Mouse (Mus musculus): ENCODE data around the gene Marveld2. TPM values are rescaled to one million over a fixed set of nuclear protein-coding genes. Genes with fewer than 3 reads are reported as not detected.

Marveld2 gene
- total RNA-seq (2021): under 1 TPM; 0.42 to 0.50 TPM
- long read RNA-seq, experiment 1: 0 reads
- long read RNA-seq, experiment 2, partial matches to known transcripts: 0 of 1 reads
- long read RNA-seq, experiment 2, other reads (novel, unspliced or antisense): 0 of 1 reads

DNA sequence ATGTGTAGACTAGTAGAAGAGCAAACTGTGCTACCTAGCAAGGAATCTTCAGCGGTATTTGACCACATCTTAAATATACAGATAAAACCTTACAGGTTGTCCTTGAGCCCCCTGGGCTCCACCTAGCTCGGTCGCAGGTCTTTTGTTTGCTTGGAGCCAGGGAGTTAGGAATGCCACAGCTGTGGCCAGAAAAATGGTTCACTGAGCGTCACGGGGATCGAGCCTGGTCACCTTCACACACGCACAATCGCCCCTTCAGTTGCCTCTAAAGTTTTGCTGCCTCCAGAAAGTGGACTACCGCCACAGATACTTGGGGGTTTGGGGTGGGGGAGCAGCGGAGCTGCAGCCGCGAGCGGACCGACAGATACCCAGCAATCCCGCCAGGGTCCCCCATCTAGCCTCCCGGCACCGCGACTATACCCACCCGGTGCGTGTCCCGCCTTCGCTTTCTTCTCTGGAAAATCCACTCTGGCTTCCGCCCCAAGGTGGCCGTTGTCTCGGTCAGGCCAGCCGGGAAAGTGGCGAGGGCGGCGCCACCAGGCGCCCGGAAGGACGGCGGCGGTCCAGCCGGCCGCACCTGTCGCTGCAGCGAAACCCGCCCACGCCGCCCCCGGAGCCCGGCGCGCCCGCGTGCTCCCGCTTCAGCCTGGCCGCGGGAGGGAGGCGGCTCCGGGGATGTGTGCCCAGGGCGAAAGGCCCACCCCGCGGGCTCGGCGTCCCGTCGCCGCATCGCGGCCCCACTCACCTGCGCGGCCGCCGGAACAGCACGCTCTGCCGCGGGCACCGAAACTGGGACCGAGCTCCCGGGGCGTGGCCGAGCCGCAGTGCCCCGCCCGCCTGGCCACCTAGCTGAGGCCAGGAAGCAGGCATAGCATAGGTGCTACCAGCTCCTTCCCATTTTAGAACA is at the start of gene Marveld2:
TSS of gene Marveld2 (minus strand) at position 791 of the 907 bp plus-strand sequence.
- DNase-seq (ENCODE audit: low spot score in 2 of 2): peak; percentile 35 to 44

DNA sequence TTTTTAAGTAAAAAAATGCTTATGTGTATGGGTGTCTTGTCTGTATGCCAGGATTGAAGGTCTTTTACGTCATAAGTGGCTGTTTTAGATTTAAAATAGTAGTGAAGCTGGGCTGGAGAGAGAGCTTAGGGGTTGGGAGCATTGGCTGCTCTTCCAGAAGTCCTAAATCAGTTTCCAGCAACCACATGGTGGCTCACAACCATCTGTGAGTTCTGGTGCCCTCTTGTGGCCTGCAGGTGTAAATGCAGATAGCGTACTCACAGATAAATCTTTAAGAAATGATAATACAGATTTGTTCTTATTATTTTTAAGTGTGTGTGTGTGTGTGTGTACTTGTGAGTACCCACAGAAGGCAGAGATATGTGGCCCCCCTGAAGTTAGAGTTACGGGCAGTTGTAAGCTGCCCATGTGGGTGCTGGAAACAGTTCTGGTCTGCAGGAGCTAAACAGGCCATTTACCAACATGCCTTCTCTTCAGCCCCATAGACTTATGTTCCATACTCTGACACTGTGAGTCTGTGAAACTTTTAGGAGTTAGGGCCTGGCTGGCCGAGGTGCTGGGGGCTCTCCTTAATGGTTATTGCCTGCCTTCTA is 43.2 kb upstream of the Marveld2 start:
- DNase-seq (ENCODE audit: low spot score in 2 of 2): peak; percentile 29 to 46

DNA sequence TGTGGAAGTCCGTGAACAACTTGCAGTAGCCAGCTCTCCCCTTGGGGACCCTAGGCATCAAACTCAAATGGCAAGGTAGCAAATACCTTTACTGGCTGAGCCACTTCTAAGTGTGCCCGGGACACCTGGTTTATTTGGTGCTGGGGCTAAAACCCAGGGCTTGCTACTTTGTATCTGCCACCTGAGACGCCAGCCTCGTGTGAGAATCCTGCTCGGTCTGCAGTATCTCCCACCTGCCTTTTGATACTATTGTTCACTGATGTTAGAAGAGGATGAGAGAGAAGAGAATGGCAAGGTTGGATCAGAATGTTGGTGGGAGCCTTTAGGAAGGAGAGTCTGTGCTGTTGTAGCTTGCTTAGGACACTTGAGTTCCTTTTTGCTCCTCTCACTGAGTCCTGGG is 41.3 kb upstream of the Marveld2 start:
- DNase-seq (ENCODE audit: low spot score in 2 of 2): no peak

DNA sequence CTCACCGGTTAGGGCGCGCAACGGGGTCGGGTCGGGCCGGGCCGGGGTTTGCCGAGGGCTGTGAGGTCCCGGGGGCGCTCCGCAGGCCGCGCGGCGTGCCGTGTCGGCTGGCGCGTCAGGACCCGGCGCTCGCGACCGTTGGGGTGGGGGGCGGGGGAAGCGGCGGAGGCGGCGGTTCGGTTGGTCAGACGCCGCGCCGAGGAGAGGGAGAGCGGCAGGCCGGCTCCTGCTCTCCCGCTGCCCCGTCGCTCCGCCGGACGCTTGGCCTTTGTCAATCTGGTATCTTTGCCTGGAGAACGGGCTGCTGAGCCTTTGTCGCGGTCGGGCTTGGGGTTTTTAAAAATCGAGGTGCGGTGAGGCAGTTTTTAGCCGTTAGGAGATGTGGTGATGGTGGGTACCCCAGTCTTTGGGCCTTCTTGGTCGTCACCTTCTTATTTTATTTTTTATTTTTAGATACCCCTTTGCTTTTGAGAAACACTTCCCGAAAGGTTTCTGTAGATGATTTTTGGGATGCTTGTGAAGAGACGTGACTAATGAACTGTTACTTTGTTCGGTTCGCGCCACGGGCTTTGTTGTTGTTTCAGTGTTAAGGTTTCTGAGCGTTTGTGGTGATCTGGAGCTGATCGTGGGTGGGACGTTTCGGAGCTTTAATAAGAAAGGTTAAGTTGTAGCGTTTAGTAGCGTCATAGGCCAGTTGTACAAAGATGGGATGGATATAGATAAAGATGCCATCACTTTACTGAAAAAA is 34.8 kb upstream of the Marveld2 start, which contains the start of gene Taf9:
TSS of gene Taf9 (plus strand) at position 141 of the 748 bp plus-strand sequence.
- no peak for DNase-seq (ENCODE audit: low spot score in 2 of 2)

DNA sequence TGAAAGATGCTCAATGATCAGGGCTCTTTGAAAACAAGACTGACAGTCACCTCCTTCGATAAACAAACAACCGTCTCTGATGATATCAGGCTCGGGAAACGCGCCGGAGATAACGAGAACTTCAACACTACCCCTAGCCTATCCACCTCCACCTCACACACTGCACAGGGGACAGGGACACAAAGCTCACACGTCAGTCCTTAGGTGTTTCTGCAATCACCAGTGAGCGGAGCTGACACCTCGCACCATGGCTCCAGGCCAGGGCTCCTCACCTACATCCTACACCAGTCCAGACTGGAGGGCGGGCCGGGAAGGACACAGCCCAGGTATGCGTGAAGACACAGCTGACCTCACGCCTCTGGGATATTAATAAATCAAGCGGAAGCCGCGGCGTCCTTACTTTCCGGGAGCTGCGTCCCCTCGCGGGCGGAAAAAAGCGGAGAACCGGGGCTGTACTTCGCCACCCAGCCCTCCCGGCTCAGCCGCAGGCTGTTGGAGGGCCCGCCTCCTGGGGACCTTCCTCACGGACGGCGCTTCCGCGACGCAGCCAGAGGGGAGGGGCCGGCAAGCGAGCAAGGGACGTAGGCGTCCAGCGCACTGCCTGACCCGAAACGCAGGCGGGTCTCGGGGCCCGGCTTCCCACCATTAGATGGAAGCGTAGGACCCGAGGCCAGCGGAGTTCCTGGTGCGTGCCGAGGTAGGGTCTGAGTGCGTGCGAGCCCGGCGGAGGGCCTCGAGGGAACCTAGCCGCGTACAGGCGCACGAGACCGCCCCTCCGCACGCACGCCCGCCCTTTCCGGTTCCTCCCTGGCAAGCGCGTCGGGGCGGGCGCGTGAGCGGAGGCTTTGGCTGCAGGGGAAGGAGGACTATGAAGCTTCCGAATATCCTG is 34.0 kb upstream of the Marveld2 start, which contains the start of the genes Ak6 and Rad17:
TSS of gene Ak6 (plus strand) at position 430 of the 889 bp plus-strand sequence.
TSS of gene Rad17 (minus strand) at position 502 of the 889 bp plus-strand sequence.
- DNase-seq (ENCODE audit: low spot score in 2 of 2): peak; percentile 98

DNA sequence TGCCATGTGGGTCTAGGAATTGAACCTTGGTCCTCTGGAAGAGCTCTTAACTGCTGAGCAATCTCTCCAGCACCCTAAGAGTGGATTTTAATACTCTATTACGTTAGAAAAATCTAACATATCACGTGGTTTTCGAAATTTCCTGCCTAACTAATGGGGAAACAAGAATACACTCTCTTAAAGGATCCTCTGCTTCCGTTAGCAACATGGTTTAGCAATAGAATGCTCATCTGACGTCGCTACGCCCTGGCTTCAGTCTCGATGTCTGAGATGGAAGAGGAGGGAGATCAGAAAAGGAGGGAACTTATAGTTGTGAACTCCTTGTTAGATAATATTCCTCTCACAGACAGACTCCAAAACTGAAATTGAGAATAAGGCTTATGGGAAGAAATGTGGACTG is 31.5 kb upstream of the Marveld2 start:
- no peak for DNase-seq (ENCODE audit: low spot score in 2 of 2)

DNA sequence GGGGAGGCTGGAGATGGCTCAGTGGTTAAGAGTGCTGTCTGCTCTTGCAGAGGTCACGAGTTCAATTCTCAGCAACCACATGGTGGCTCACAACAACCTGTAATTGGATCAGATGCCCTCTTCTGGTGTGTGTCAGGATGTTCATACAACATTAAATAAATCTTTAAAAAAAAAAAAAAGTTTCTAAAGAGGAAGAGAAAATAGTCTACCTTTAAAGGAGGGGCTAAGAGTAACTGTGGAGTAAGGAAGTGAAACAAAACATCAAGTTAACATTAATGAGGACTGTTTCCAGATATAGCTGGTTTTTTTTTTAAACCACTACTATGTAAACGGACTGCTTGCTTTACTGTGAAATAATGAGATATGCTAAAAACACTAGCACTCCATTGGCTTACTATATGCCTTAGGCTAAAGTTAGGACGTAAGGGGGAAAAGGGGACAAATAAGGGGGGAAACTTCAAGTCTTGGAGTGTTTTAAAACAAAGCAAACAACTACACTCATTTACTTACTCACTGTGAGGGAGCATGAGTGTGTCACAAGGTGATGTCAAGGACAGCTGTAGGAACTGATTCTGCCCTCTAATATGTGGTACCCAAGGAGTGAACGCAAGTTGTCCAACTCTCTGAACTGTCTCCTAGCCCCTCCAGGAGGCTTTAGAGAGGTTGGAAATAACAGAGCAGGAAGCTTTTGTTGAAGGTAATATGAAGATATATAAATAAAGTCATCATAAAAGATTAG is 25.9 kb upstream of the Marveld2 start:
- DNase-seq (ENCODE audit: low spot score in 2 of 2): no peak

DNA sequence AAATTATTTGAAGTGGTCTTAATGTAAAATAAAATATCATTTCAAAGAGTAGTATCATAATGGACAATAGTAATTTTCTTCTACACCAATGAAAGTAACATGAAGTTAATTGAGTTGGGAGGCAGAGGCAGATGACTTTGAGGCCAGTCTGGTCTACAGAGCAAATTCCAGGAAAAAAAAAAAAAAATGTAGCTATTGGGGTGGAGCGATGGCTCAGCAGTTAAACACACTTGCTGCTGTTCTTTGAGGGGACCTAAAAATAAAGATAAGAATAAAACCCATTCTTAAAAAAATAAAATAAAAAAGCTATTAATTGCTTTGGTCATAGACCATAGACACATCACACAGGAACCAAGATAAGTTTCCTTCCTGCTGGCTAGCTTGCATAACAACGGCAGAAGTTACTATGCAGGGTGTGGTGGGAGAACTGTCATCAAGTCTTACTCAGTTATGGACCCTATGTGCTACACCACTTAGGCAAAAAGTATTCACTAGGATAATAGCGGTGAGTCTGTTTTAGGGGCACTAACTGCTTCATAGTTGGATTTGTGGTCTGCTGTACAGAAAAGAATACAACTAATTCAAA is 17.4 kb upstream of the Marveld2 start:
- DNase-seq (ENCODE audit: low spot score in 2 of 2): no peak

DNA sequence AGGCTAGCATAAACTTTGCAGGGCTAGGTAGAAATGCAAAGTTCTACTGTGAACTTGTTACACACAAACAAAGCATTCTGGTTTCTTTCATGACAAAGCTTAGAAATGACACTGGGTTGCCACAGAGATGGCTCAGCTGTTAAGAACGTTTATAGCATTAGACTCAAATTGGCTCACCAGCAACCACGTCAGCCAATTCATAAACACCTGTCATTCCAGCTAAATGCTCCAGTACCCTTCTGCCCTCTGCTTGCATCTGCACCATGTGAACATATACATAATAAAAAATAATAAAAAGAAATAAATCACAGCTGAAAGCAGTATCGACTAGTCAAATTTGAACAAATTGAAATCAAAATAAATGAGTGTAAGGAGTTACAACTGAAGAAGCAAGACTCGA is 5.5 kb upstream of the Marveld2 start:
- DNase-seq (ENCODE audit: low spot score in 2 of 2): no peak

DNA sequence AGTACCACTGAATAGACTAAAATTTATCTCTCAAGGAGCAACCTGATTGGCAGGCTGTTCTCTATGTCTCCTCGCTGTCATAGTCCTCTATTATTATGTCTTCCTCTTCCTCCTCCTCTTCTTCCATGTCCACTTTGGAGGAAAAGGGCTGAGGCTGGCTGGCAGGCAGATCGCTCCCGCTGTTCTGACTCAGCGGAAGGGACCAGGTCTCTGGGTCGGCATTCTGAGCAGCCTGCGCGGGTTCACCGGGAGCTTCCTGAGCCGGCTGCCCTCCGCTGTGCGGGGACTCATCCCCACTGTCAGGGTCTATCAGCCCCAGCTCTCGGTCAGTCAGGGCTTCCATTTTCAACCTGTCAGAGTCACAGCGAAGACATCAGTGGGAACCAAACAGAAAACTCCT is 812 bp upstream of the Marveld2 start:
- DNase-seq (ENCODE audit: low spot score in 2 of 2): no peak

DNA sequence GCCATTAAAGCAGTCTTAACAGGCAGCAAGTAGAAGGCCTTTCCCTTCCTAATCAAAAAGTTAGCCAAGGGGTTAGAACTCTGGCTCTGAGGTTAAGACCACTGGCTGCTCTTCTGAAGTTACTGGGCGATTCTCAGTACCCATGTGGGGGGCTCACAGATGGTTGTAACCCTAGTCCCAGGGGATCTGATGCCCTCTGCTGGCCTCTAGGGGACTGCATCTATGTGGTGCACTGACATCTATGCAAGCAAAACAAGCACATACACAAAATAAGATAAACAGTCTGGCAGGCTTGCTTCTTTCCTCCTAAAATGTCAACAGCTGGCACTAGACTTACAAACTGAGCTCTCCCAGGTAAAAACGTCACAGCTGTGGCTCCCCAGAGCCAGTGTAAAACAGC is 3.9 kb downstream of the Marveld2 start:
- DNase-seq (ENCODE audit: low spot score in 2 of 2): no peak

DNA sequence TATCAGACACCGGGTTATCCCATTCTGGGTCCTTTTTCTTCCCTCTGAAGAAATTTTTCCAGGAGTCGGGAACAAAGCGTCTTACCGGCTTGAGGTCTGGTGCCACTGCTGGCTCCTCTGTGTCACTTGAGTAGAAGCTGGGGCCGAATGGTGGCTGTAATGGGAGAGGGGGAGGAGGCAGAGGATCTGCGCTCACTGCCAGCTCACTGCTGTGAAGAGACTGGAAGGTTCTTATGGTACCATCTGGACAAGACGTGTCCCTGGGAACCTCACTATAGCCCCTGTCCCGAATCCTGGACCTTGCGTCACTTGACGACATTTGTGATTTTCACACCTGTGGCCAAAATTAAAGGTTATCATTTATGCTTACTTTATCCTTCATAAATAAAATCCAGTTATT is 4.5 kb downstream of the Marveld2 start:
- no peak for DNase-seq (ENCODE audit: low spot score in 2 of 2)

DNA sequence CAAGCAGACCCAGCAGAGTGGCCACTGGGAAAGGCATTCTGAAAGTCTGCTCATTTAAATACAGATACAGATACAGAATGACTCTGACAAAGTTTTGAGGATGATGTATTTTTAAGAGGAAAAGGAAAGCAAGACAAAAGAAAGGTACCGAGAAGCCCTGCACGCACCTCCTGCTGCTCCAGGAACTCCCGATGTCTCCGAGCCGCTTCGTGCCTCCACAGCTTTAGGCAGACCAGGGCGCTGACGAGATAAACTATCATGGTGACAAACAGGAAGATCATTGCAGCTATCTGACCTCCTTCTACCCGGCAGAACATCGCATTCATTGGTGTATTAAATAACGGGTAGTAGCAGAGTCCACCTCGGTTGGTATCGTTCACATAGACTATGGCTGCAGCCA is 5.5 kb downstream of the Marveld2 start:
- DNase-seq (ENCODE audit: low spot score in 2 of 2): no peak

DNA sequence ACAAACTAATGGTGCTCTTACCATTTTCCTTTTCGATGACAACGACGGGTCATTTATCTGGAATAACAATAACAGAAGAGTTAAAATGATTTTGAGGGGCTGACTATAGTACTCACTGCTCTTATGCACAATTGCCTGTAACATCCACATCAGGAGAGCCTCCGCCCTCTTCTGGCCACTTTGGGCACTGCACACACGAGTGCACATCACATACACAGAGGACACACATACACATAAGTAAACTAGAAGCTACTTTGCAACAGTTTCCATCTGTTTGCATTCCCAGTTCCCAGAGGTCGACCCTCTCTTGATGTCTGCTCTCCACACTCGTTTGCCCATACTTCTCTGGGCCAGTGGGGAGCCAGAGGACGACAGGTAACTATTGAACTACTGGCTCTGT is 9.0 kb downstream of the Marveld2 start:
- DNase-seq (ENCODE audit: low spot score in 2 of 2): no peak

DNA sequence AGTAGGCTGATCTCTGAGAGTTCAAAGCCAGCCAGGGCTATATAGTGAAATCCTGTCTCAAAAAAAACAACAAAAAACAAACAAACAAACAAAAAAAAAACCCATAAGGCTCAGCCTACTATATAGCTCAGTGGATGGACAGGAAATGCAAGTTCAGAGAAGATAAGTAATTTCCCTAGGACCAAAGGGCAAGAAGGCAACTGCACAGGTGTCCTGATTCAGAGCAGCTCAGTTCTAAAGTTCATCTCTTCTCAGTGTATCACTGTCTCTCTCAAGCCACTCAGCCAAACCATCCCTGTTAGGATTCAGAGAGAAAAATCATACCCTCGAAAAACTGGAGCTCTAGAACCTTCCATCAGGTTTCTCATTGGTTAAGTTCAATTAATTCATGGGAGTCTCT is 10.9 kb downstream of the Marveld2 start:
- DNase-seq (ENCODE audit: low spot score in 2 of 2): no peak

DNA sequence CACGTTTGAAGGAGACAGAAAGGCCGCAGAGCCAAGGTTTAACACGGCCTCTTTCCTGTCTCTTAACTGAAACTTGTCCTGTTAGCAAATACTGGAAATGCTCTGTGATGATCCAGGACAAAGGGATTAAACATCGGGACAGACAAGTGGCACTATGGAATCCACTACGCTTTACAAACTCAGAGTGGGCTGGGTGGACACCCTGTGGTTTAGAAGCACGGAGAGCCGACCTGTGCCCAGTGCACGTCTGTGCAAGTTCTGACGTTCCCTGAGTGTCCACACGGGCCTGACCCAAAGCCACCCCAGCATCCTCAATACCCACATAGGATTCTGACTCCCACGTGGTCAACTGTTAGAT is 13.1 kb downstream of the Marveld2 start:
- DNase-seq (ENCODE audit: low spot score in 2 of 2): no peak

DNA sequence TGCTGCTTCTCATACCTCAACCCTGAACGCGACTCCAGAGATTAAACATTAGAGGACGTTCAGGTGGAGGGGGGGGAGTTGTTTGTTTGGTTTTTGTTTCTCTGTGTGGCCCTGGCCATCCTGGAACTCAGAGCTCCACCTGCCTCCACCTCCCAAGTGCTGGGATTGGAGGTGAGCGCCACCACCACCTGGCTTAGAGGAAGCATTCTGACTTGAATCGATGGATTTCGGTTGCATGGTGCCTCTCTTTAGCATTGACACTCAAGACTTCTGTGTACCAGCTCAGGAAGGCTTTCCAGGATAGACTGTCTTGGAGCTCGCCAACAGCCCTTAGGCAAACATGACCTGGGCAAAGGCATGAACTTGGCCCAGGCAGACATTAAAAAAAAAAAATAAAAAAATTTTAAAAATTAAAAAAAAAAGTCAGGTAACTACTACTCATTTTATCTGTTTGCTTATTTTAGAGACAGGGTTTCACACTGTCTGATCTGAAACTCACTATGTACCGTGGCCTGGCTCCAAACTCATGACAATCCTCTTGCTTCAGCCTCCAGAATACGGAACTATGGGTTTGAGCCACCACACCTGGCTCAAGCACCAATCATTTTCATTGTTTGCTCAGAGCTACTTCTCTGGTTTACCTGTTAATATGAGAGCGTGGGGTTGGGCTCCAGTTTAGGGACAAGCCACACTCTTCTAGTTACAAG is 13.6 kb downstream of the Marveld2 start:
- DNase-seq (ENCODE audit: low spot score in 2 of 2): no peak

DNA sequence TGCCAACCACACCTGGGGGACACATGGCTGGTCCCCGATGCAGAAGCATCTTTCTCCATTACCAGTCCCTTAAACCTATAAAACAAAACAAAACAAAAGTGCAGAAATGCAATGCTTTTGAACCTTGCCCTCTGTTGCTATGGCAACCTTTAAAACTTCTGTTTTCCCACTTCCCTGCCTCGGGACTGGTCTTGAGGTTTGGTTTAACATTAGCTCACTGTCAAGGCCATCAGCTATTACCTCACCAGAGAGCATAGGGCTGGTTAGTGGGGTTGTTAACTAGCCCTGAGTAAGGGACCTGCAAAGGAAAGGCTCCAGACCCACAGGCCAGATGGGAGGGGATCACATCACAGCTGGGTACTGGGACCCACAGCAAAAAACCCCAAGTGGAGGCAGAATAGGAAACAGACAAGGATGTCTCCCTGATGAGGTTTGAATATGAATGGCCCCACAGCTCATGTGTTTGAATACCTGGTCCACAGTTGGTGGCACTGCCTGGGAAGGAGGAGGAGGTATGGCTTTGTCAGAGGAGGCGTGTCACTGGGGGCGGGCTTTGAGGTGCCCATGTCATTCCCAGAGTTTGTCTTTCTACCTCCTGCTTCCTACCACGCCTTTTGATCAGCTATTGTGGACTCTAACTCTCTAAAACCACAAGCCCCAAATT is 14.4 kb downstream of the Marveld2 start:
- DNase-seq (ENCODE audit: low spot score in 2 of 2): no peak

Data from adrenal gland, adult 18-20 months (tissue).